Mouse (Mus musculus) adrenal gland, postnatal 36 days (tissue): ENCODE measurements around the gene Dock1. TPM values are rescaled to one million over a fixed set of nuclear protein-coding genes. Genes with fewer than 3 reads are reported as not detected.

Experiments used
- DNase-seq, 2 experiments: peaks; one replicate each; pipeline ENCODE4 v3.0.0; 2021; ENCODE audit warnings: mixed read lengths in 1 of 2
- total RNA-seq, 2 experiments: library from RNA; stranded (reverse); gene quantifications; 2 replicates each; pipeline ENCODE4 v1.2.3; 2021

Dock1 gene
- total RNA-seq, 2 experiments from 2014 or later: 148 to 181 TPM

DNA sequence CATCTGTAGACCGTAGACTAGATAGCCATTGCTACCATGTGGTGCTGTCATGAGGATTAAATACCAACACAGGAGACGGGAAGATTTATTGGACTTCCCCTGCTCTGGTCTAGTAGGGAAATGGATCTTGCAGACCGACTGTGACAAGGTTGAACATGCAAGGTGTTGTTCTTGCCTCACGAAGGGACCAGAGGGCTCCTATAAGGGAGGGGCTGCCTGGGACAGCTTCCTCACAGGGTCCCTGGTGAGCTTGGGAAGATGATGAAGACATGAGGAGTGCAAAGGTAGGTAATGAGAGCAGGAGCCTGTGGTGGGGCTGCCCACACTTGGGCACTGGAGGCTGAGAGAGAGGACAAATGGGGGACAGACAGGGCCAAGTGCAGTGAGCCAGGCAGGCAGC is 25.0 kb downstream of the Dock1 start:
- no peak for DNase-seq

DNA sequence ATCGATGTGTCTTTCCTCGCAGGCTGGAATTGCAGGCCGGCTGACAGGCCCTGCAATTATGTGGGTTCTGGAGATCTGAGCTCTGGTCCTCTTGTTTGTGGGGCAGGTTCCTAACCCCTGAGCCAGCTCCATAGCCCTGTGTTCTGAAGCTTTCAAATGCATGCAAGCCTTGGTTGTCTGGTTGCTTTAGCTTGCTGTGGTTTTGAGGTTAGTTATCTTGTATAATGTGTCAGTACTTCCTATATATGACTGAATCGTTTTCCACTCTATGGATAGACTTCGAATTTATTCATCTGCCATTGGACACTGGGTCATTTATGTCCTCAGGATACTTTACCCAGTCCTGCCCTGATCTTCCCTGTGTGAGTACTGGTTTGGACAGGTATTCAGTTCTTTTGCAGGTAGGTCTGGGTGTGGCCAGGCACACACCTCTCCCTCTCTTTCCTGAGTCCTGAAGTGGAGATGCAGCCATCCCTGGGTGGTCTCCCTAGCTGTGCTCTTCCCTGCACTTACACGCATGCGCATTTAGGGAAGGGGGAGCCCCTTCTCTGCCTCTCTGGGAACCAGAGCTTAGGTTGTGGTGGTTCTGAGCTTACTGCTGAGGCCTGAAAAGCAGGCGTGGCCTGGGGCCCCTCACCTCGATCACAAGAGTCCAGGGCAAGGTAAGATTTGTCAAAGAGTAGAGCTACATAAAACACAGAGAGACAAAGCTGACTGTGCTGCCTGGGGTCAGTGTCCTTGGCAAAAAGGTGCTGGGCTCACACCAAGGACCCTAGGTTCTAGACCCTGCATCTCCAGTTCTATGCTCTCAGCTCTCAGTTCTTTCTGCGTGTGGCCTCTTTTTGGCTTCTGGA is 25.9 kb downstream of the Dock1 start:
- no peak for DNase-seq

DNA sequence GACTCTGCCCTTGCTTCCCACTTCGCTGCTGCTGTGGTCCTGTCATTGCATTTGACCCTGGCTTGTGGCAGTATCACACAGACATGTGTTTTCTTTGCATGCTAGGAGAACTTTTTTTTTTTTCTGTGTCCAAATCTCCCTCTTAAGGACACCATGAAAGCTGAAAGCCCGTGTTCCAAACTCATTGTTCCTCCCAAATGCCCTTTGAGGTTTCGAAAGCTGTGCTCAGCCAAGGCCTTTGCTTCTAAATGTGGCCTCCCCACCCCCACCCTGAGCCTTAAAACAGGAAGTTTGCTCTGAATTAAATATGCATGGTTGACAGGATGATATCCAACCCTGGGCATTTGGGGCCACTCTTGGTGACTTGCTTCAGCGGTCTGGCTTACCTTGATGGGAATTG is 27.0 kb downstream of the Dock1 start:
- DNase-seq: peak in 1 of 2 experiments; percentile 50

DNA sequence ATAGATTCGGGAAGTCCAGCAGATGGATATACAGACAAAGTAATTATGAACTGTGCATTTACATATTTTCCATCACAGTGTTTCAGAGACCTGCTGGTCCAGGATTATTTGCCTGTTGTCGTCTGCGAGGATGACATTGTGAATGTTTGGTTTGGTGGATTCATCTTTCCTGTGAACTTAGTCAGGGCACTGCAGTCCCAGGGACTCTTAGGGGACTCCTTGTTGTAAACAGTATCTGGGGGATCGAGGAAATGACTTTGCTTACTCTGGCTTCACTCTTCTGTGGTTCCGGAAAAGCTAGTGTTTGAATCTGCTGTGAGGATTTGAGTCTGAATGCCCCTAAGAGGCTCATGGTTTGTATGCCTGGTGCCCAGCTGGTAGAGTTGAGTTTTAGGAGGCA is 27.8 kb downstream of the Dock1 start:
- DNase-seq: no peak

DNA sequence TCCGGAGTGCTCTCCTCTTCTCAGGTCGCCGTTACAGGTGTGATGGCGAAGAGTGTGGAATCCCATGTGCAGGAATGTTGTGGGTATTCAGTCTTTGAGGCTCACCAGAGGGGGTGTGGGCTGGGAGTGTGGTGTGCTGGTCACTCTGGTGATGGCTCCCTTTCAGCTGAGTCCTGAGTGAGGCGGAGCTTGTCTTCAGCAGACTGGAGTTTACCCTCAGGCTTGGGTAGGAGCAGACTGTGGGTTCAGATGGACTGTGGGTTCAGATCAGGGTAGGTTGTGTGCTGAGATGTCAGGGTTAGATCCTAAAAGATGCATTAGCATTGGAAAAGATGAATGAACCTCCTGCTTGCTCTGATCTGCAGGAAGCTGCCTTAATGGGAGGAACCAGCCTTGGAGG is 29.5 kb downstream of the Dock1 start:
- no peak for DNase-seq

DNA sequence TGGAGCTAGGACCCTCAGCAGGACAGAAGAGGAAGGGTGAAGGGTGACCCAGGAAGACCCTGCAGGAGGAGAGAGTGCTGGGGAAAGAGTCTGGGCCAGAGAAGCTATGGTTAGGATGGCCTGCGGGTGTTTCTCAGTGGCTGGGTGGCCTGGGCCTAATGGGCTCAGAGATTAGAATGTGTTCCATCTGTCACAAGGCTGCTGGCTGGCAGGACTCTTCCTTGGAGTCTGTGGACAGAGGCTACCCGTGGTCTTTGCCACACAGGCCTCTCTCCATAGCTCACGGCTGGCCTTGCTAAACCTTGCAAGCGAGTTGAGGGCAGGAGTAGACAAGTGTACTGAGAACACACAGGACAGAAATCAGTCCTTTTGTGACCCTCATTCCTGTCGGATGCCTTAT is 32.0 kb downstream of the Dock1 start:
- no peak for DNase-seq

DNA sequence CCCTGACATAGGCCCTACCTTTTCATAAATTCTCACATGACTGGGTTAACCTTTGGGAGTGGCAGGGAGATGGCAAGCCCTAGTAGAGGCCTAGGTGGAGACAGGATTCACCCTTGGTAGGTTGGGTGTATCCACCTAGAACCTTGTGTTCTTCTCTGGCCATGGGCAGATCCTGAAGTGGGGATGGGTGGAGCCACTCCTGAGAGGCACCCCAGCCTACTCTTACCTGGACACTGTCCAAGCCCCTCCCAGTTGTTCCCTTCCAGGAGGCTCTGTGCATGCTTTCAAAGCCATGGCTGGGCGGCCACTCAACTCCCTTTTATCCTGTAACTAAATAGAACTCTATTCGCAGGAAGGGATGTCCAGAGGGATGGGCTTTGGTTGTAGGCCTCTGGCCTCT is 33.2 kb downstream of the Dock1 start:
- peak; percentile 60 to 74 for DNase-seq

DNA sequence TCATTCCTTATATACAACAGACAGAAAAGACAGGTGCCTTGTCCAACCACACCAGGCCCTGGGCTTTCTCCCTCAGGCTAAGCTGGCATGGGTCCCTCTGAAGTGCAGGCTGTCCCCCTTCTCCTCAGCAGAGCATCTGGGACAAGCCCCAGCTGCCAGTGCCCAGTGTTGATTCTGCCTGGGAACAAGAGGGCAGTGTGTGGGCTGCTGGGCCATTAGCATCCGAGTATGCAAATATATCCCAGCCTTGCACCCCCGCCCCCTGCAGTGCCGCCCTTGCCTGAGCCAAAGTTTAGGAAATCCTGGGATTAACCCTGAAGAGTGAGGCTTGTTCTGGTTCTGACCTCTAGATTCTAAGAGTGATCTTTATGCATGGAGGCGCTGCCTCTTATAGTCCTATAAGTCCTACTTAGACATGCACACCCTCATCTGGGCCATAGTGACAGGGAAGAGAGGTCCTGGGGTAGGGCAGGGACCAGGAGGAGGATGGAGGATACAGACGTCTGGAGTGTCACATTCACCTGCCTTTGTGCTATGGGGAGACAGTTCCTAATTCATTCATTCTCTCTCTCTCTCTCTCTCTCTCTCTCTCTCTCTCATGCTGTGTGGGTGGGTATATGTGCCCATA is 38.9 kb downstream of the Dock1 start:
- no peak for DNase-seq

DNA sequence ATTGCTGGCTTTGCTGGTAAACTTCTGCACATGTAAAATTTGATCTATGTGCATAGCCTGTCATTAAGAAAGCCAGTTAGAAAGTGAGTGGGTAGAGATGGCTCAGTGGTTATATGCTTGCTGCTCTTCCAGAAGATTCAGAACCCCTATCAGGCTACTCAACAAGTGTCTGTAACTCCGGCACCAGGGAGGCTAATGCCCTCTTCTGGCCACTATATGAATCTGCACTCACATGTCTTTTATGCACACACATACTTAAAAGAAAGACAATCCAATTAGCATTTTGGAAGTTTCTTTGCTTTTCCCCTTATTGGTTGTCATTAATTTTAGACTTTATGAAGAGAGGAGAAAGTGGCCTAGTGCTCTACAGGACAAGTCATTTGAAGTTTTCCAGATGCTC is 41.1 kb downstream of the Dock1 start:
- no peak for DNase-seq

DNA sequence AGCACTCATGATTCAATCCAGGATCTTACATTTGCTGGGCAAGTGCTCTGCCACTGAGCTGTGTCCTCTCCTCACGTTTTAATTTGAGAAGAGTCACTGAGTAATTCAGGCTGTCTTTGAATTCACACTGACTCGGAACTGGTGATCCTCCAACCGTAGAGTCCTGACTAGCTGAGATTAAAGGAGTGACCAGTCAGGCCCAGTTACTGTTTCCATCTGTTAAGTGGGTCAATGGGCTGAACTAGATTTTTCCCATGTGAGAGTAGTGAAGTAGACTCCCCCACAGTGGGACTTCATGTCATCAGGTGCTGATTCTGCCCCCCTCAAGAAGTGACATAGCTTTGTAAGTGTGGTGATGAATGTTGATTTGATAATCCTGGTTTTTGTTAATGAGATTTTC is 49.0 kb downstream of the Dock1 start:
- DNase-seq: no peak

DNA sequence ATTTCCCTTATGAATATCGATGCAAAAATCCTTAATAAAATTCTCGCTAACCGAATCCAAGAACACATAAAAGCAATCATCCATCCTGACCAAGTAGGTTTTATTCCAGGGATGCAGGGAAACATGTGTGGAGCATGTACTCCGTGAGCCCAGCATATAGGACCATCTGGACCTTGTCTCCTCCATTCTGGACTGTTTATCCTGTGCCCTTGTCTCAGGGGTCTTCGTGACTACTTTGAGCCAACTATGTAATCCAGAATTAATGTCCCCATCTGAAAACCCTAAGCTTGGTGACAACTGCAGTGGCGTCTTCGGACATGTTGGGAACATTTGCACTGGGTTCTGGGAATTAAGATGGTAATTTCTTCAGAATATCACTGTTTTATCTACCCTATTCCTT is 51.9 kb downstream of the Dock1 start:
- DNase-seq: no peak

DNA sequence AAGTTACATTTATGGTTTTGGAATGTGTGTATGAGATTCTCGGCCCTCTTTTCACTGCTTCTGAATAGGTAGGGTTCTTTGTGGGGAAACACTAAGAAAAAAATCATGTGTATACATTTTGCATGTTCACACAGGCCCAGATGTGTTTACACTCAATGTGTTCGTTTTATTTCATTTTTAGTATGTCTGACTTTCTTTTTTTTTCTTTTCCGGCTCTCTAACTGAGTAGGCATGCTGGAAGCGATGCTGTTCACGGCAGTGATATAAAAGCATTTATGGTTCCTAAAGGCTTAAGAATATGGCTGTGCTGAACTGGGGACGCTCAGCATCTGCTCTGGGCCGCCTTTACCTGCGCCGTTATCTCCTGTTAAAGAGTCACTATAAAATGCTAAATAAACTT is 52.5 kb downstream of the Dock1 start:
- DNase-seq: no peak

DNA sequence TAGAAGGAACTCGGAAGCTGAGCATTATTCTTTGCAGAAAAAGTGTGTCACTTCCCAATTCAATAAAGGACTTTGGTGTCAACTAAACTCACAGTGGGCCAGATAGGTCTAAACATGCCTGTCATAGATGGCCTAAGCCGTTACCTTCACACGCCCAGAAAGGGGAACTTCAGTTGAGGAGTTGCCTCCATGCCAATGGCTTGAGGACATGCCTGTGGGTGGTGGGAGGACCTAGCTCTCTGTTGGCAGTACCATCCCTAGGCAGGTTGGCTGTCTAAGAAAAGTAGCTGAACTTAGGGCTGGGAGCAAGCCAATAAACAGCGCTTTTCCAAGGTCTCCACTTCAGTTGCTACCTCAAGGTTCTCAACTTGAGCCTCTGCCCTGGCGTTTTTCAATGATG is 53.1 kb downstream of the Dock1 start:
- peak; percentile 32 to 36 for DNase-seq

DNA sequence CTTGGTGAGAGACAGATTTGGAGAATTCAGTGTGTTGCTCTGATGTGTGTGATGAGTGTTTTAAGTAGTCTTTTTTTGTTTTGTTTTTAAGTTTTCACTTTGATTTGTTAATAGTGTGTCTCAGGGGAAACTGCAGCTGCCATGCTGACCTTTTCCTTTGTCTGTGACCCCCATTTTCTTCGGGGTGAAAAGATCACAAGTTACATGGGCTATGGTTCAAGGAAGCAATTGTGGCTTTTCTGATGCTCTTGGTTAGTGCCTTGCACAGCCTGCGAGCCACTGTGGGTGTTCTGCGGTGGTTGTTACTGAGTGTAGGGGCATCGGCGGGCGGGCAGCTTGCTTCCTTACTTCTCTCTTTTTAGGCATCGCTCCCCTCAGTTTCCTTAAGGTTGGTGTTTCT is 54.4 kb downstream of the Dock1 start:
- no peak for DNase-seq

DNA sequence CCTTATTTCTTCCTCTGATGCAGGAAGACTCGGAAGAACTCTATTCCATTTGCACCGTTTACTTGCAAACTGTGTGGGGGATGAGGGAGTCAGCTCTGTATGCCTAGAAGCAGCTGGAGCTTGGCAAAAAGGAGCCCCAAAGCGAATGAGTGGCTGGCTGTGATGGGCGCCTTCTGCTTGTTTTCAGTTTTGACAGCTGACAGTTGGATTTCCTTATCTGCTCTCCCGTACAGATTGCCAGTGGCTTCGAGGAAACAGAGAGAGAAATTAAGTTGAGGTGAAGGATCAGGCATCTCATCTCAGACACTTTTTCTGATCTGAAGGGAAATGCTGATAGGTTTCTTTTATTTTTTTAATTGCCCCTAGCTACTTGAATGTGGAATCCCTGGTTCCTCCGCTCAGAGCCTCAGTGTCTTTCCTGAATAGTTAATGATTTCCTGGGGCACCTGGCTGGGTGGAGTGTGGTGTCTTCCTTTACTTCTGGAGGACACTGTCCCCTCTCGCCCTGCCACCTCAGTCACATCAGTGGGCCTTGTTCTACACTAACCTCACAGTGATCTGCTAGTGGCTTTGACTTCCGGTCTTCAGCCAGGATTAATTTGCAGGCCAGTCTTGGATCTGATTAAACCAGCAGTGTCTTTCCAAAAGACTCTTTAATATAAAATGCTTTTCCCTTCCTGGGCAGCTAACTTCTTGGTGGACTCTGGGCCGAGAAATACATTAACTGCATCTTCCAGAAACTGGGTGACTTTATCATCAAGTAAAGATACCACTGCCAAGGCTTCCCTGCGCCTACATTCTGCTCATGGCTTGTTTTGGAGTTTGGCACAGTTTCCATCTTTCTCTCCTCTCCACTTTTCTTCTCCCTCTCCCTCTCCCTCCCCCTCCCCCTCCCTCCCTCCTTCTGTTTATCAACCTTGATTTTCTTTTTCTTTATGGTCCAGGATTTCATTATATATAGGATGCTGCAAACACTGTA is 55.4 kb downstream of the Dock1 start:
- DNase-seq: no peak

DNA sequence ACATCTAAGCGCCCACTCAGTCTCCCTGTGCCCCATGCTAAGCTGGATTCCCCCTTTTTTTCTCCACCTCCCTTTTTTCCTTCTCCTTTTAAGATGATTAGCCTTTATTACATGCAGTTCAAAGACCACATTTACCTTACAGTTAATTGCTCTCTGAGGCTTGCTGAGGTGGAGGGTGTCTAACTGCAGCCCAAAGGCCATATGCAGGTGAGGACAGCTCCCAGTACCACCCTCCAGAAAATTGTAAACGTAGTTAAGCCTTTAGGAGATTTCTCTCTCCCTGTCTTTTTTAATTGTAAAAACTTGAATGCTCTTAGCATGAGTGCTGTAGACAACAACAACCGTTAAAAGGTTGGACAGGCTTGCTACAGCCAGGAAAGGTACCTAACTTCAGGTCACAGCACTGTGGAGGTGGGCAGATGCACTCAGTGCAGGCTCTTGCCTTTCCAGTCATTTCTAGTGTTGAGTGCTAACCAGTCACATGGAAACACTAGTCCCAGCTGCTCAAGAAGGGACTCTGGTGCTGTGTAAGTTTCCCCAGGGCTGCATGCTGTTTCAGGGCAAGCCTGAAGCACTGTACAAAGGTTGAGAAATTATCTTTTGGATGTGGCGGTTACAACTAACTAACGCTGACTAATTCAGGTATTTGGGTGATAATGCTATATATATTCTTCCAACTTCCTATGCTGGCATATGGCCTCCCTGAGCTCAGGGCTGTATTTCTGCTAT is 56.2 kb downstream of the Dock1 start:
- no peak for DNase-seq

DNA sequence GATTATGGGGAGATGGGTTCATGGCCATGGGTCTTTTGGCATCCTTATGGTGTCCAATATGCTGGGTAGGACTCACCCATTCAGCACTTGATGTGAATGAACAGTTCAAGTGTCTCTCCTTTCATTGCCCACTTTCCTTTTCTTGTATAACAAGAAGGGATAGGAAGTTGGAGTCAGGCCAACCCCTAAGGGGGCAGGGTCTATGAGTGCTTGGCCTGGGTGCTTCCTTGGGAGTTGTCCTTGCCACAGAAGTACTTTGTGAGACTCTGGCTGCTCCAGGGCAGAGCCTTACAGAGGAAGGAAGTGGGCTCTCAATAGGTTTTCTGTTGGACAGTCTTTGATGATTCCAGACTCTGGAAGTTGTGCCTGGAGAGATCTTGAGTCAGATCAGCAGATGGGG is 58.9 kb downstream of the Dock1 start:
- DNase-seq: no peak

DNA sequence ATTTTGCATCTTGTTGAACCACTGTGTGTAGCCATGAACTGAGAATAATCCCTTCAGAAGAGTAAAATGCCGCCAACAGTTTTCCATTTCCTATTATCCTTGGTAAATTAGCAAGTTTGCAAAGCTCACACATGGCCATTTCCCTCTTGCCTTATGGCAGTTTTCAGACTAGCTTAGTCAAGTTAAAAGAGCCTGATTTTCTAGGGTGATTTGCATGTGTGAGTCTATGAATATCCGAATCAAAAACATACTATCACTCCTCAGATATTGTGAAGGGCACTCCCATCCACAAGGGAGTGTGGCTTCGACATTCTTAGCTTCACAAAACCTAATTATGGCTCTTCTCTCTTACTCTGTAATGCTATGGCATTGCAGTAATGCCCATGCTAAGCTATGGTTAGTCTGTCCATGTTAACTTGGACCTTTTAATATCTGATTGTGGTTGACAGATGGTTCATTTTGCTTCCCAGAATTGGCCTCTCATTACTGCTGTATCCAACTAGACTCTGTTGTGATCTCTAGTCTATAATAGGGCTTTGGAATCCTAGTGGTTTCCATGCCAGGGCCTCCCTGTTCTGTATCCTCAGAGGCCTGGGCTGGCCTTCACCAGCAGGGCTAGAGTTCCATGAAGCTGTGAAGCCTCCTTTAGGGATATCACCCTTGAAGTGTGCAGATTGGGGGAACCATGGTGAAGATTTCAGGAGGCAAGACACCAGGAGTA is 60.1 kb downstream of the Dock1 start:
- DNase-seq: no peak

DNA sequence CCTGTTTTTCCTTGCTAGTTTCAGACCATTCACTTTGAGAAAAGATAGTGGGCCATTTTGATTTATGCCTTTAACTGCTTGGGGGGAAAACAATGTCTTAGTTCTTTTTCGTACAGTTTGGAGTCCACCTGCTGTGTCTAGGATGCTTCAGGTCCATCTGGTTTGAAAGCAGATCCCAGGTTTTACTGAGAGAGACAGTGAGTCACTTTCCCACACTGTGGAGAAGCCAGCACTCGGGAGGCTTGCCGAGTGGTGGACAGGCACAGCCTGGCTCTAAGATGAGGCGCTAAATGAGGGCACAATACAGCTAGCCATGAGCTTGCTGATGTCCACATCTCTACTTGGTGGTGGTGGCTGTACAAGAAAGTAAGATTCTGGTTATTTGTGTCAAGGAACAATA is 76.6 kb downstream of the Dock1 start:
- DNase-seq: no peak

DNA sequence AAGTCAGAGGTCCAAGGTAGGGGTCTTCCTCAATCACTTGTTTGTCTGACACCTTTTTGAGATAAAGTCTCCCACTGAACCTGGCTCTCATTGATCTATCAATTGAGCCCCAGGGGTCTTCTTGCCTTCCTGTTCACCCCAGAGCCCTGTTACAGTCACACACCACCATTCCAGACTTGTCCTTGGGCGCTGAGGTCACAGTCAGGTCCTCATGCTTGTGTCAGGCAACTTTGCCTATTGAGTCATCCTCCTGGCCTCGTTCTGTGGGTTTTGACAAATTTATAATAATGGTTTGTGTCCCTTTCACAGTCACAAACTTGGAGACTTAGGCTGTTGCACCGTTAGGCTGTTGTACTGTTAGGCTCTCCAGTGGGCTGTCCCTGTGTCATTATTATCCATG is 77.9 kb downstream of the Dock1 start:
- DNase-seq: peak; percentile 70 to 83

DNA sequence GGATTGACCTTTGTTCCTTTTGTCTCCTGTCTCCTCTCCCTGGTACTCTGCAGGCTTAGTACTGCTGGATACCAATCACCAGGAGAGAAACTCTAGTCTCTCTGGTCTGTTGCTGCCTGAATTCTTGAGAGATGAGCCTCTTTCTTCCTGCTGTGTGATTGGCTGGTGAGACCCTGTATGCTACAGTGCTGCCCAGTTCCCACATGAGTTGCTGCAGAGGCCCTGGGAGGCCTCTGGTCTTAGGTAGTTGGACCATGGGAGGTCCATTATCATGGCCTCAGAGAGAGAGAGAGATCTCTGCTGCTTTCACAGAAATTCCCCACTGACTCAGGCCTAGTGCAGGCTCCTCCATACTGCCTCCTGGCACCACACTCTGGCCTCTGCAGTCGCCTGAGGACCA is 79.2 kb downstream of the Dock1 start:
- no peak for DNase-seq
